ENCODE assay signal across 8 mouse cellular contexts in genomic region chr6:31318506-31318905, GRCm38 (mm10).
A peak's percentile ranks its signal among the peaks of the same experiment; 100 is the strongest.
DNase-seq lines count a peak whose midpoint lies in the region; ATAC-seq lines count a peak whose summit lies in the region.

No protein-coding gene starts in this region.

- no peak overlapping the region for H3K4me3 ChIP-seq in midbrain, embryonic 11.5 days (ENCODE audit: low read depth, low read length)
- H3K4me3 ChIP-seq in midbrain, embryonic 16.5 days (ENCODE audit: low read depth, low read length), result no peak overlapping the region
- H3K4me3 ChIP-seq in embryonic facial prominence, embryonic 15.5 days (replicated peaks), result peak overlapping the region; percentile 15
- H3K4me3 ChIP-seq in megakaryocyte, embryonic 14.5 days (replicated peaks), result peak overlapping the region; percentile 76
- H3K4me3 ChIP-seq in stomach, embryonic 15.5 days (replicated peaks), result peak overlapping the region; percentile 28

- H3K27ac ChIP-seq in midbrain, embryonic 11.5 days (ENCODE audit: low read depth, low read length), result no peak overlapping the region
- H3K27ac ChIP-seq in midbrain, embryonic 16.5 days (ENCODE audit: low read length), result no peak overlapping the region
- H3K27ac ChIP-seq in embryonic facial prominence, embryonic 15.5 days (replicated peaks), result no peak overlapping the region
- H3K27ac ChIP-seq in stomach, embryonic 15.5 days, result no peak overlapping the region

- DNase-seq in midbrain, embryonic 11.5 days (ENCODE audit: low spot score, missing footprints), result peak; percentile 92
- DNase-seq in heart, postnatal 10 days, result peak; percentile 75 to 78
- DNase-seq in kidney, postnatal 25 days, result peak; percentile 93 to 95
- no peak for DNase-seq in right cerebral cortex, adult 2 months (ENCODE audit: low spot score in 2 of 2)

- ATAC-seq in midbrain, embryonic 11.5 days (ENCODE audit: low FRiP score), result no peak
- ATAC-seq in midbrain, embryonic 16.5 days, result no peak
- no peak for ATAC-seq in embryonic facial prominence, embryonic 15.5 days (ENCODE audit: insufficient number of reproducible peaks, low FRiP score, low TSS enrichment, low read depth)
- peak; percentile 80 for ATAC-seq in stomach, embryonic 15.5 days (ENCODE audit: insufficient read depth, low FRiP score, low read depth)

- no peak overlapping the region for H3K9ac ChIP-seq in midbrain, embryonic 11.5 days (ENCODE audit: low read length)
- no peak overlapping the region for H3K9ac ChIP-seq in midbrain, embryonic 16.5 days (ENCODE audit: low read depth, low read length)
- no peak overlapping the region for H3K9ac ChIP-seq in embryonic facial prominence, embryonic 15.5 days
- no peak overlapping the region for H3K9ac ChIP-seq in stomach, embryonic 15.5 days

- H3K9me3 ChIP-seq in midbrain, embryonic 11.5 days (ENCODE audit: control insufficient read depth, low read length), result no peaks in the 10 kb centered on the region; the same call in 1 of the 2 replicates
- no peaks in the 10 kb centered on the region for H3K9me3 ChIP-seq in midbrain, embryonic 16.5 days (replicated peaks; ENCODE audit: control insufficient read depth, low read length, poor library complexity, severe bottlenecking)
- H3K9me3 ChIP-seq in embryonic facial prominence, embryonic 15.5 days (replicated peaks), result no peaks in the 10 kb centered on the region
- H3K9me3 ChIP-seq in megakaryocyte, embryonic 14.5 days, result no peaks in the 10 kb centered on the region
- no peaks in the 10 kb centered on the region for H3K9me3 ChIP-seq in stomach, embryonic 15.5 days

- no peaks in the 10 kb centered on the region for H3K36me3 ChIP-seq in midbrain, embryonic 11.5 days (ENCODE audit: control insufficient read depth, insufficient read depth, low read length)
- no peaks in the 10 kb centered on the region for H3K36me3 ChIP-seq in midbrain, embryonic 16.5 days (ENCODE audit: control insufficient read depth, insufficient read depth, low read length)
- no peaks in the 10 kb centered on the region for H3K36me3 ChIP-seq in embryonic facial prominence, embryonic 15.5 days
- no peaks in the 10 kb centered on the region for H3K36me3 ChIP-seq in megakaryocyte, embryonic 14.5 days (replicated peaks; ENCODE audit: low read length)
- no peaks in the 10 kb centered on the region for H3K36me3 ChIP-seq in stomach, embryonic 15.5 days

- intact Hi-C loops in heart, postnatal 10 days (cut with DNase I), result loop anchor here (2.0 to 5.0 kb wide), 2 partner anchors 128 to 241 kb away; no protein-coding TSS in a partner anchor

- WGBS in midbrain, embryonic 11.5 days, result 2% methylated on average over 11 of the region's 11 CpGs
- 6% methylated on average over 11 of the region's 11 CpGs for WGBS in midbrain, embryonic 16.5 days
- WGBS in embryonic facial prominence, embryonic 15.5 days, result 6% methylated on average over 11 of the region's 11 CpGs
- WGBS in stomach, embryonic 15.5 days, result 3% methylated on average over 11 of the region's 11 CpGs

- H3K27me3 ChIP-seq in midbrain, embryonic 11.5 days (ENCODE audit: control insufficient read depth, insufficient read depth, low read length), result no peaks in the 10 kb centered on the region
- H3K27me3 ChIP-seq in midbrain, embryonic 16.5 days (ENCODE audit: control insufficient read depth, insufficient read depth, low read depth, low read length), result 0 out of 2 replicates have a peak, but pooled peaks cover 2% of the 10 kb centered on the region
- H3K27me3 ChIP-seq in embryonic facial prominence, embryonic 15.5 days, result no peaks in the 10 kb centered on the region
- no peaks in the 10 kb centered on the region for H3K27me3 ChIP-seq in megakaryocyte, embryonic 14.5 days (replicated peaks)
- H3K27me3 ChIP-seq in stomach, embryonic 15.5 days (replicated peaks), result no peaks in the 10 kb centered on the region

- H3K4me2 ChIP-seq in midbrain, embryonic 11.5 days, result peak overlapping the region; percentile 21; the same call in 1 of the 2 replicates
- no peak overlapping the region; the same call in 1 of the 2 replicates for H3K4me2 ChIP-seq in midbrain, embryonic 16.5 days (ENCODE audit: low read length)
- H3K4me2 ChIP-seq in embryonic facial prominence, embryonic 15.5 days (replicated peaks), result peak overlapping the region; percentile 35
- H3K4me2 ChIP-seq in stomach, embryonic 15.5 days, result peak overlapping the region; percentile 56

- H3K4me1 ChIP-seq in midbrain, embryonic 11.5 days (ENCODE audit: control insufficient read depth, insufficient read depth, low read length), result peaks cover under 1% of the 10 kb centered on the region; the same call in 1 of the 2 replicates
- peaks cover under 1% of the 10 kb centered on the region; the same call in 1 of the 2 replicates for H3K4me1 ChIP-seq in midbrain, embryonic 16.5 days (ENCODE audit: control insufficient read depth, insufficient read depth, low read length)
- peaks cover 14% of the 10 kb centered on the region for H3K4me1 ChIP-seq in embryonic facial prominence, embryonic 15.5 days
- H3K4me1 ChIP-seq in megakaryocyte, embryonic 14.5 days, result peaks cover 70% of the 10 kb centered on the region
- H3K4me1 ChIP-seq in stomach, embryonic 15.5 days, result peaks cover 14% of the 10 kb centered on the region

Comparison
In these comparisons a context has a peak if more than half of its experiments do, and no peak if none do; other contexts are left out.
1. DNase-seq: peak in midbrain, embryonic 11.5 days (single experiment), heart, postnatal 10 days (2 of 2) and kidney, postnatal 25 days (2 of 2); none in right cerebral cortex, adult 2 months (0 of 2).
2. H3K4me3 ChIP-seq: peak in embryonic facial prominence, embryonic 15.5 days (single experiment), megakaryocyte, embryonic 14.5 days (single experiment) and stomach, embryonic 15.5 days (single experiment); none in midbrain, embryonic 11.5 days (single experiment) and midbrain, embryonic 16.5 days (single experiment).